Mouse (Mus musculus) CH12.LX (cell line): ENCODE data around the gene Polr3b. TPM values are rescaled to one million over a fixed set of nuclear protein-coding genes. Genes with fewer than 3 reads are reported as not detected.

Experiments
- DNase-seq: peaks from one replicate; pipeline ENCODE4 v3.0.0-alpha.2; 2013; ENCODE audit errors: extremely low read depth
- H3K27ac ChIP-seq: 2 replicates; pipeline ENCODE4 v1.5.1; 2012; ENCODE audit warnings: low read depth, mild to moderate bottlenecking, control low read depth, moderate library complexity; ENCODE audit not compliant: insufficient read depth
- H3K27me3 ChIP-seq: replicated peaks from 2 replicates; pipeline ENCODE3; 2012; ENCODE audit warnings: inconsistent platforms
- H3K36me3 ChIP-seq, 2 experiments: replicated peaks in 1 of 2; 2 replicates each; pipeline versions ENCODE3 to v1.6.1; 2012; ENCODE audit warnings: inconsistent platforms in 1 of 2, low read length in 1 of 2, mild to moderate bottlenecking in 1 of 2, mixed read lengths in 1 of 2, moderate library complexity in 1 of 2; ENCODE audit not compliant: control insufficient read depth in 1 of 2, insufficient read depth in 1 of 2
- H3K4me1 ChIP-seq, 2 experiments: 2 replicates each; pipeline ENCODE4 v1.6.1; 2012; ENCODE audit warnings: inconsistent platforms in 1 of 2, moderate library complexity in 1 of 2; ENCODE audit not compliant: insufficient read depth in 2 of 2, control insufficient read depth in 1 of 2
- H3K4me2 ChIP-seq: 2 replicates; pipeline ENCODE4 v1.6.1; 2012; ENCODE audit warnings: low read depth, mild to moderate bottlenecking, control low read depth; ENCODE audit not compliant: poor library complexity, insufficient read depth, severe bottlenecking
- H3K4me3 ChIP-seq, 3 experiments: fragments of 150-350 bp in 1 of 3; sonication (generic) in 1 of 3; replicated peaks in 1 of 3; 2 replicates each; pipeline versions ENCODE3 to v1.5.1; 2011 to 2012; ENCODE audit warnings: low read depth in 2 of 3, low read length in 2 of 3, mild to moderate bottlenecking in 2 of 3, moderate library complexity in 2 of 3, control low read depth in 1 of 3, improper control_type of control experiment in 1 of 3, inconsistent platforms in 1 of 3, mixed read lengths in 1 of 3; ENCODE audit not compliant: poor library complexity in 1 of 3
- H3K79me2 ChIP-seq: replicated peaks from 2 replicates; pipeline ENCODE4 v1.6.1; 2012; ENCODE audit warnings: mild to moderate bottlenecking, moderate library complexity; ENCODE audit not compliant: control insufficient read depth, poor library complexity, insufficient read depth, severe bottlenecking; ENCODE audit errors: extremely low read depth
- H3K9ac ChIP-seq: 2 replicates; pipeline ENCODE4 v1.6.1; 2012; ENCODE audit warnings: low read depth, mild to moderate bottlenecking, control low read depth, moderate library complexity; ENCODE audit not compliant: insufficient read depth
- H3K9me3 ChIP-seq: replicated peaks from 2 replicates; pipeline ENCODE3; 2012; ENCODE audit warnings: low read length, inconsistent platforms, mixed read lengths
- BHLHE40 ChIP-seq: IDR thresholded peaks from 2 replicates; pipeline ENCODE4 v1.6.1; 2011; ENCODE audit warnings: mild to moderate bottlenecking, low read depth, low read length, improper control_type of control experiment
- CHD1 ChIP-seq: IDR thresholded peaks from 2 replicates; pipeline ENCODE4 v1.6.1; 2012; ENCODE audit warnings: low read depth, low read length, improper control_type of control experiment, inconsistent platforms
- CHD2 ChIP-seq: IDR thresholded peaks from 2 replicates; pipeline ENCODE4 v1.6.1; 2011; ENCODE audit warnings: low read length, improper control_type of control experiment
- E2F4 ChIP-seq: IDR thresholded peaks from 2 replicates; pipeline ENCODE4 v1.6.1; 2011; ENCODE audit warnings: low read depth, low read length, improper control_type of control experiment; ENCODE audit not compliant: insufficient replicate concordance
- ELF1 ChIP-seq: IDR thresholded peaks from 2 replicates; pipeline ENCODE4 v1.6.1; 2014; ENCODE audit warnings: low read depth, mild to moderate bottlenecking, inconsistent platforms, low read length, improper control_type of control experiment
- EP300 ChIP-seq: IDR thresholded peaks from 2 replicates; pipeline ENCODE4 v1.6.1; 2011; ENCODE audit warnings: low read length, improper control_type of control experiment
- ETS1 ChIP-seq: conservative IDR thresholded peaks from 2 replicates; pipeline ENCODE4 v1.6.1; 2012; ENCODE audit warnings: low read depth, mild to moderate bottlenecking, inconsistent platforms, low read length, improper control_type of control experiment, moderate library complexity
- IRF4 ChIP-seq: IDR thresholded peaks from 2 replicates; pipeline ENCODE4 v1.6.1; 2014; ENCODE audit warnings: low read depth, mild to moderate bottlenecking, inconsistent platforms, low read length, improper control_type of control experiment
- MAFK ChIP-seq: IDR thresholded peaks from 2 replicates; pipeline ENCODE4 v1.6.1; 2011; ENCODE audit warnings: low read length, improper control_type of control experiment; ENCODE audit not compliant: insufficient replicate concordance
- MAX ChIP-seq: IDR thresholded peaks from 2 replicates; pipeline ENCODE4 v1.6.1; 2011; ENCODE audit warnings: low read length, improper control_type of control experiment
- MEF2A ChIP-seq: IDR thresholded peaks from 2 replicates; pipeline ENCODE4 v1.6.1; 2014; ENCODE audit warnings: low read depth, mild to moderate bottlenecking, inconsistent platforms, low read length, improper control_type of control experiment, borderline replicate concordance
- RCOR1 ChIP-seq: conservative IDR thresholded peaks from 2 replicates; pipeline ENCODE4 v1.6.1; 2012; ENCODE audit warnings: low read depth, mild to moderate bottlenecking, inconsistent platforms, low read length, improper control_type of control experiment
- TBP ChIP-seq: conservative IDR thresholded peaks from 2 replicates; pipeline ENCODE4 v1.6.1; 2011; ENCODE audit warnings: low read depth, low read length, improper control_type of control experiment
- TCF12 ChIP-seq: IDR thresholded peaks from 2 replicates; pipeline ENCODE4 v1.6.1; 2014; ENCODE audit warnings: low read depth, mild to moderate bottlenecking, inconsistent platforms, low read length, improper control_type of control experiment
- USF2 ChIP-seq: conservative IDR thresholded peaks from 2 replicates; pipeline ENCODE4 v1.6.1; 2011; ENCODE audit warnings: low read depth, low read length, improper control_type of control experiment
- ZC3H11A ChIP-seq: IDR thresholded peaks from 2 replicates; pipeline ENCODE4 v1.6.1; 2012; ENCODE audit warnings: low read depth, mild to moderate bottlenecking, inconsistent platforms, low read length, improper control_type of control experiment
- ZKSCAN1 ChIP-seq: IDR thresholded peaks from 2 replicates; pipeline ENCODE4 v1.6.1; 2012; ENCODE audit warnings: low read depth, inconsistent platforms, low read length, improper control_type of control experiment, borderline replicate concordance
- dilution Hi-C: fragments of 300-500 bp; cut with MboI; formaldehyde crosslinking; loops from 2 replicates; pipeline ENCODE4 v1.14.3; 2020; ENCODE audit warnings: low sequenced_read_pairs; ENCODE audit not compliant: extremely low pct_unique_long_range_greater_than_20kb, extremely low pct_ligation_motif_present
- in situ Hi-C: fragments of 300-500 bp; cut with MboI; formaldehyde crosslinking; loops from 3 replicates; pipeline ENCODE4 v1.14.3; 2019; ENCODE audit warnings: low sequenced_read_pairs, low pct_ligation_motif_present, low pct_unique_long_range_greater_than_20kb, mixed read lengths
- polyA plus RNA-seq: library from polyadenylated mRNA; unstranded; fragments of >175 nt; gene quantifications from 2 replicates; pipeline ENCODE4 v1.2.1, GENCODE M21; 2012; ENCODE audit warnings: low read depth; ENCODE audit not compliant: insufficient read length
- total RNA-seq, 2 experiments: library from RNA; depleted of rRNA; stranded (reverse); fragments of 300-350 nt in 1 of 2; fragments of >200 nt in 1 of 2; gene quantifications; 2 replicates each; pipeline ENCODE4 v1.2.3; 2012 to 2014

The Polr3b gene
- total and polyA plus RNA-seq, 3 experiments, result 13.0 to 20.8 (median 16.3) TPM

DNA sequence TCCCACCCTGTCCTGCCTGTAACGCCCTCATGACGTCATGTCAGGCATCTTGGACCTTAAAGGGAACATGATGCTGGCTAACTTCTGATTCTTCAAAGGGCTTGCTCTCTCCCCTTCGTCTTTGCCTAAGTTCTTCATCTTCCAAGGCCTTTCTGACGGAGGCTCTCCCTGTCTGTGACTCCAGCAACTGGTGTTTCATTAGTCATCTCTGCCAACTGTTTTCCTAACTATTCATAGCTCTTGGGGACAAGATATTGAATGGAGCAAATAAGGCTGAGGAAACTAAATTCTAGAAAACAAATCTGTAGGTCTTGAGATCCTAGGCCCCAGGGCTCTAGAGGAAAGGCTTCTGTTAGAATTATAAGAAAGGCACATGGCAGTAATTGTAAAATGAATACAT is 151.8 kb downstream of the Polr3b start:
- no peak for DNase-seq
- Histone ChIP-seq H3K4me1 (peaks cover 6 to 28% of the 10 kb centered on the region in 2 experiments), H3K36me3 (no peaks in the 10 kb centered on the region), H3K9ac (no peak overlapping the region), H3K4me3 (no peak overlapping the region), H3K27ac (no peak overlapping the region), H3K9me3 (no peaks in the 10 kb centered on the region), H3K79me2 (no peaks in the 10 kb centered on the region), H3K27me3 (peaks cover 5% of the 10 kb centered on the region), H3K4me2 (no peak overlapping the region)
- TF ChIP-seq ZKSCAN1 (no peak), ELF1 (no peak), E2F4 (no peak), TBP (no peak), RCOR1 (no peak)
- in situ Hi-C loops (no loop called here), dilution Hi-C loops (no loop called here)

DNA sequence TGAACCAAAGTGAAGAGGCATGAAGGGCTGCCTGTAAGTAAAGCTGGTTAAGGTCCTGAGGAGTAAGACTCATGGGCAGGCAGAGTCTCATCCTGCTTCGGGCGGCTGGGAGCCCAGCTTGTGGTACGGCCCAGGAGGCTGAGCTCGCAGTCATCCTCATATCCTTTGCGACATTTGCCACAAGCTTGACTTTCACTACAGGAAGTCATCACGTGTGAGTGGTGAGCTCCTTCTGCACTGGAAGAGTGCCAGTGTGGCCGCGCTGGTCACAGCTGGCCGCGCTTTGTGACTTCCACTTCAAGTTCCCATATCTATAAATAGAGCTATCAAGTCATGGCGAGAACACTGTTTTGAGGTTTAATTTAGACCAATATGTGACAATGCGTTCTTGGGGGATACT is 152.5 kb downstream of the Polr3b start:
- Histone ChIP-seq H3K36me3 (no peaks in the 10 kb centered on the region), H3K4me2 (peak overlapping the region; percentile 12; the same call in 1 of the 2 replicates), H3K9ac (no peak overlapping the region), H3K4me1 (peaks cover 6 to 28% of the 10 kb centered on the region in 2 experiments), H3K9me3 (no peaks in the 10 kb centered on the region), H3K79me2 (no peaks in the 10 kb centered on the region)
- DNase-seq, result peak; percentile 74
- dilution Hi-C loops (no loop called here), in situ Hi-C loops (no loop called here)
- peak; percentile 67; the same call in 1 of the 2 replicates for TF ChIP-seq IRF4
- peak; percentile 52 for TF ChIP-seq EP300
- no peak for TF ChIP-seq CHD2
- no peak for TF ChIP-seq USF2
- 0 out of 2 replicates have a peak, but pooled peaks have one; percentile 49 for TF ChIP-seq MAFK
- TF ChIP-seq ZC3H11A, result no peak
- TF ChIP-seq MEF2A, result peak; percentile 87
- peak; percentile 99 for TF ChIP-seq BHLHE40
- TF ChIP-seq ETS1, result peak; percentile 84
- 0 out of 2 replicates have a peak, but pooled peaks have one; percentile 19 for TF ChIP-seq MAX
- TF ChIP-seq TCF12, result peak; percentile 56
- TF ChIP-seq CHD1, result no peak
- TF ChIP-seq, all 38 proteins: peak for 8
- Histone ChIP-seq H3K27ac (no peak overlapping the region), H3K27me3 (peaks cover 5% of the 10 kb centered on the region), H3K4me3 (no peak overlapping the region)

Other genes with a start within 250 kb of the Polr3b start
- 1.2 TPM in 2 replicates for gene Nuak1, start 181.7 kb upstream of the Polr3b start, total RNA-seq (2012; rRNA removed)
- gene Nuak1, start 181.7 kb upstream of the Polr3b start, total RNA-seq (2014; rRNA removed), result 1.4 and 1.6 TPM in 2 replicates
- gene Nuak1, start 181.7 kb upstream of the Polr3b start, polyA plus RNA-seq, result 3.2 and 3.4 TPM in 2 replicates
- 35.0 and 40.6 TPM in 2 replicates for gene Ckap4, start 88.2 kb upstream of the Polr3b start, total RNA-seq (2012; rRNA removed)
- 24.4 and 25.2 TPM in 2 replicates for gene Ckap4, start 88.2 kb upstream of the Polr3b start, total RNA-seq (2014; rRNA removed)
- gene Ckap4, start 88.2 kb upstream of the Polr3b start, polyA plus RNA-seq, result 66.6 and 71.2 TPM in 2 replicates
- 2.1 and 2.9 TPM in 2 replicates for gene Tcp11l2, start 45.7 kb upstream of the Polr3b start, total RNA-seq (2012; rRNA removed)
- 6.0 and 6.5 TPM in 2 replicates for gene Tcp11l2, start 45.7 kb upstream of the Polr3b start, total RNA-seq (2014; rRNA removed)
- gene Tcp11l2, start 45.7 kb upstream of the Polr3b start, polyA plus RNA-seq, result 2.4 and 2.6 TPM in 2 replicates
- gene Rfx4, start 133.8 kb downstream of the Polr3b start, total RNA-seq (2012; rRNA removed), result 0.04 TPM in 1 of 2 replicates, not detected in the other
- gene Rfx4, start 133.8 kb downstream of the Polr3b start, total RNA-seq (2014; rRNA removed), result not detected in 2 replicates
- 0.07 TPM in 1 of 2 replicates, not detected in the other for gene Rfx4, start 133.8 kb downstream of the Polr3b start, polyA plus RNA-seq